Mouse (Mus musculus) heart, adult 8-10 months (tissue): ENCODE results near the gene Ephb2. TPM values are rescaled to one million over a fixed set of nuclear protein-coding genes. Genes with fewer than 3 reads are reported as not detected.

Source experiments
- DNase-seq: peaks from one replicate; pipeline ENCODE4 v3.0.0; 2022; ENCODE audit warnings: low spot score
- total RNA-seq, 4 experiments: library from RNA; stranded (reverse); gene quantifications; 2 replicates each; pipeline ENCODE4 v1.2.4; 2022

Ephb2 gene
- total RNA-seq, 4 experiments from 2014 or later = 0.44 to 0.86 (median 0.45) TPM

DNA sequence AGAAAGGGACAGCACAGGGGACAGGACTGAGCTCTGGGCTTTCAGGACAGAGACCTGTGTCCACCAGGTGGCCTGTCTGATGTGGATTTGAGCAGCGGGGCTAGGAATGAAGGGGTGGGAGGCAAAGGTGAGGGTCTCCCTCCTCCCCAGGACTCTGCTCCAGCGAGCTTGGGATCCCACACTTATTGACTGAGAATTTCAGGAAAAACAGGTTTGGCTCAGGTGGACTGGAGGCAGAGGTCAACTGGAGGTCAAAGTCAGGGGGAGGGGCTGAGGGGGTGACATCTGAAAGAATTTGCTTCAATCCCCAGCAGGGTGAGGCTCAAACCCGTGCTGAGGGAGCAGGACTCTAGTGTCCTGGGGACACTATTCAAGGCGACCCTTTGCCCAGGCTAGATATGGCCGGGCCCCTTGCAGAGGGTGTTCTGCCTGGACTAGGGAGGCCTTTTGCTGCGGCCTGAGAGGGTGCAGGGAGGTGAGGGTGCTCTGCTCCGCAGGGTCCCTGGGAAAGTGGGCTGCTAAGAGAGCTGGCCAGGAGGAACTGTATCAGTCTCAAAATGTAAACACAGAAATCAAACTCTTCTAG lies 103.2 kb downstream of the Ephb2 start:
- no peak for DNase-seq

DNA sequence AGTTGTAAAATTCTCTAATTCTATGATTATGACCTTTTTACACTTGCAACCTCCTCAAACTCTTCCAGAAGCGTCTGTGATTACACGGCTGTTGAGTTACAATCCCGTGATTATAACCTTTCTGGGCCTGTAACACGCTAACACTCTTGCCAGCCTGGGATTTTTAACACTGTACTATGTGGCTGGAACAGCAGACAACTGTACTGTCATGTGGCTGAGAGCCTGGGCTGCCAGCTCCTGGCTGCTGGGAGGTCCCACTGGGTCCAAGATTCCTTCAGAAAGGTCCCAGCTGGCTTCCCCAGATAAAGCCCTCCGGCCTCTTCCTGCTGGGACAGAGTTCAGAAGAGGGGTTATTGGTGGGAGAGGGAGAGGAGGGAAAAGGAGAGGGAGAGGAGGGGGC lies 104.0 kb downstream of the Ephb2 start:
- DNase-seq = peak; percentile 33

DNA sequence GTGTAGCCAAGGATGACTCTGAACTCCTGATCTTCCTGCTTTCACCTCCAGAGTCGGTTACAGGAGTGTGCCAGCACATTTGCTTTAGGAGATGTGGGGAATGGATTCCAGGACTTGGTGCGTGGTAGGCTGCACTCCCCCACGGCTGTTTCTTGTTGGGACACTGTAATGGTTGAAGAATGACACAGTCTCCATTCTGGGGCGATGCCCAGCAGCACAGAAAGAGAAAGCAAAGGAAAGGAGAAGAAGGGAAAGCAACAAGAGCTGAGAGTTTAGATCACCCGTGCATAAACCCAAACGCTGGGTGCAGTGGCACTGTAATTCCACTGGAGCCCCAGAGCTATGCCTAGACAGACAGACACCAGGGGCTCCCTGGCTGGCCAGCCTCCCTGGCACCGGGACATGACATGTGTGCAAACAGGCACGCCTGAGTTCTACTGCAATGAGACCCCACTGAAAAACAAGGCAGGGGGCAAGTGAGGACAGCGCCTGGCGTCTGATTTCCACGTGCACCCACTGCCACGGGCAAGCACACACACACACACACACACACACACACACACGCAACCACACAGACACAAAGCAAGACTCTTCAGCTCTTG lies 104.7 kb downstream of the Ephb2 start:
- DNase-seq = no peak

DNA sequence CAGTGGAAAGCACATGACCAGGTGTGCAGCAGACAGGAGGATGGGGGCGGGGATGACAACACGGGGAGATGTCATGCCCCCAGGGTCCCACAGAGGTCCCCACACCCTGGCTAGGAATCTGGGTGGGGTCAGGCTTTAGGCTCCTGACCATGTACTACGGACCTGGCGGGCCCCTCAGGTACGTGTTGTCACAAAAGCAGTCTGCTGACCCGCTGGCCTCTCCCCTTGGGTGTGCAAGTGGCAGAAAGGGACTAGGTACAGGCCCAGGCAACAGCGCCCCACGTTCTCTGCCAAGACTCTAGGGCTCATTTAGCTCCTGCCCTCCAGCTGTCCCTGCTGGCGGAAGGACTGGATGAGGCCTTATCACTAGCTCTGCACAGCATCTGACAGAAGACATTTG lies 105.3 kb downstream of the Ephb2 start:
- peak; percentile 15 for DNase-seq

DNA sequence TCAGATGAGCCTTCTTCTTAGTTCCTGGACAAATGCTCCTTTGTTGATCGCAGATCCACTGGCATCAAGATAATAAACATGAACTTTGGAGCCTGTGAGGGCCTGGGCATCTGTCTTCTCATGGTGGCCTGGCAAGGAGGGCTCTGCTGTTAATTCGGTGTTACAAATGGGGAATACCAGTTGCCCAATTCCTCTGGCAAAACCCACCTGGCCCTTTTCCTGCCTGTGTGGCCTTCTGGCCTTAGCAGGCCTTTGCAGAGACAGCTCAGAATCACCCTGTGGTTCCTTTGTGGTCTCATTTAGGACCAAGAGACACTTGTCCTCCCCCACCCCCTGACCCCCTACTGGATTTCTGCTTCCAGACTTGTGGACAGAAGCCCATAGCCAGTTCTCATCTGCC lies 106.2 kb downstream of the Ephb2 start:
- no peak for DNase-seq

DNA sequence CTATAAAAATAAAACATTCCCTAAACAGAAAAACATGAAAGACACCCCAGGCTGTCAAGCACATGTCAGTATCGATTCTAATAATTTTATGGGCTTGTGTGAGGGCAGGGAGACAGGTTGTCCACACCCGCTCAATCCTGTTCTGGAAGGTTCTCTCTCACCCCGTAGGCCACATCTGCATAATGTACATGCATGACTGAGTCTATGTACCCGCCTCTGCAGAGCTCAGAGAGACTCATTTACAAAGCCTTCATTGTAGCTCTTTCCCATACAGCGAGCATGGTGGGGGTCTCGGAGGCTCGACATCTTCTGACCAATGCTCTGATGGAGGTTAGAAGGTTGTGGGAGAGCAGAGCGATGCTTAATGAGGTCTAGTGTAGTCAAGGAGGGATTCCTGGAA lies 108.8 kb downstream of the Ephb2 start:
- DNase-seq = no peak

DNA sequence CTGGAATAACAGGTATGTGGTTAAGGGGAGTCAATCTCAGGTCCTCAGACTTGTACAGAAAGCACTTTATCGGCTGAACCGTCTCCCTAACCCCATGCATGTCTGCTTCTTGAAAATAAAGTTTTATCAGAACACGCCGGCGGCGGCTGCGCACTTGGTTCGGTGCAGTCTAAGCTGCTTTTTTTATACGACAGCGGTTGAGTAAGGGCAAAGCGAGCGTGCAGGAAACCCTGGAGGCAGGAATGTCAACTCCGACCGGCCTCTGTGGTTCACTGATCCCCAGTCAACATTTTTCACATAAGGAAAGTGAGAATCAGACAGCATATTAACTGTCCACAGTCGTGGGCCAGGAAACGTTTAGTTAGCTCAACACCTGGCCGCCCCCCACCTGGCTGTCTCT lies 111.1 kb downstream of the Ephb2 start:
- DNase-seq = no peak

DNA sequence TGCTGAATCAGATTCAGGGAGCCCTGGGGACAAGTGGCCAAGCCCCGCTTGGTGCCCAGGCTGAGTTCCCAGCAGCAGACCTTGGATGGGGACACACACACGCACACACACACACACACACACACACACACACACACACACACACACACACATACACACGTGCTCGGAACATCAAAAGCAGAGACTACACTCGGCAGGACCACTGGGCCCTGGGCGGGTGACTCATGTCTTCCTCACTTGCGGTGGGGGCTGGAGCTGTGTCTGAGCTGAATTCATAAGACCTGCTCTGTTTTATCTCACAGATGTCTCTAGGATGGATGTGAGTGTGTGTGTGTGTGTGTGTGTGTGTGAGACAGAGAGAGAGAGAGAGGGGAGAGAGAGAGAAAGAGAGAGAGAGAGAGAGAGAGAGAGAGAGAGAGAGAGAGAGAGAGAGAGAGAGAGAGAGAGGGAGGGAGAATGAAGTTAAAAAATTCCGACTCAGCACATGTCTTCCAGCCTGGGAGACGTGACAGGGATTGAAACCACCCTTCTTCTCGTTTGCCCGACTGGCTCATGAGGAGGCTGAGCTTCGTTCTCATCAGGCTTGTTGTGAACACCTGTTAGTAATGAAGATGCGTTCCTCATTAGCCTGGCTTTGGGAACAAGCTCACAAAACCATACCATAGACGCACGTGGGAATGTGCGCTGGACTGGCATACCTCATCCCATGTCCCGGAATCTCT lies 113.3 kb downstream of the Ephb2 start:
- DNase-seq = no peak

DNA sequence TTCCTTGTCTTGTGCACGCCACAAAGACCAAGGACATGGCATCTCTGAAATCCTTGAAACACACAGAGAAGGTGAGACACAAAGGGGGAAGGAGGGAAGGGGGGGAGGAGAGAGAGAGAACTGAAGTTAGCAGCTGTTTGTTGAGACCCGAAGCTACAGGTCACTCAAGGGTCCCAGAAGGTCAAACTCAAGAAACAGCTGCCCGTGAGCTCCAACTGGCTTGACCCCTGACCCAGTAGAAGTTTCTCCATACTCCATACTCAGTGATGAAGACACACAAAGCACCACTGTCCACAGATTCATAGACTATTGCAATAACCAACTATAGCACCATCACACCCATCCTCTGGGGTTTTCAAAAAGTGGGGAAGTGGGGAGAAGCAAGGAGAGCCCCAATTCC lies 113.9 kb downstream of the Ephb2 start:
- DNase-seq = no peak

DNA sequence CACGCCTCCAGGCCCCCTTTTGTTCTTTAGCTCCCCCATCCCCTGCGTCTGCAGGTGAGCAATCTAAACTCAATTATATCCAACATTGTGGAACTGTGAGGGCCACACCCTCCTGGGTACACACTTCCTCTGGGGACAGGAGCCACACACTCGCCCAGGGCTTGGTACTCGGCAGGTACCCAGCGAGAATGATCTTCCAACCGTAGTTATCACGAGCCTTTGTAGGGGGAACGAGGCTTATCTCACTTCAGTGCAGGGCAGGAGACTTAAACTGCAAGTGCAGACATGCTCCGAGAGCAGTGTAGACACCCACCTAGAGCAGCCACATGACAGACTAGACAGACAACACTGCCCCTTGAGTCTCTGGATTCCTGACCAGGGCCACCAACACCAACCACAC lies 115.8 kb downstream of the Ephb2 start:
- no peak for DNase-seq

DNA sequence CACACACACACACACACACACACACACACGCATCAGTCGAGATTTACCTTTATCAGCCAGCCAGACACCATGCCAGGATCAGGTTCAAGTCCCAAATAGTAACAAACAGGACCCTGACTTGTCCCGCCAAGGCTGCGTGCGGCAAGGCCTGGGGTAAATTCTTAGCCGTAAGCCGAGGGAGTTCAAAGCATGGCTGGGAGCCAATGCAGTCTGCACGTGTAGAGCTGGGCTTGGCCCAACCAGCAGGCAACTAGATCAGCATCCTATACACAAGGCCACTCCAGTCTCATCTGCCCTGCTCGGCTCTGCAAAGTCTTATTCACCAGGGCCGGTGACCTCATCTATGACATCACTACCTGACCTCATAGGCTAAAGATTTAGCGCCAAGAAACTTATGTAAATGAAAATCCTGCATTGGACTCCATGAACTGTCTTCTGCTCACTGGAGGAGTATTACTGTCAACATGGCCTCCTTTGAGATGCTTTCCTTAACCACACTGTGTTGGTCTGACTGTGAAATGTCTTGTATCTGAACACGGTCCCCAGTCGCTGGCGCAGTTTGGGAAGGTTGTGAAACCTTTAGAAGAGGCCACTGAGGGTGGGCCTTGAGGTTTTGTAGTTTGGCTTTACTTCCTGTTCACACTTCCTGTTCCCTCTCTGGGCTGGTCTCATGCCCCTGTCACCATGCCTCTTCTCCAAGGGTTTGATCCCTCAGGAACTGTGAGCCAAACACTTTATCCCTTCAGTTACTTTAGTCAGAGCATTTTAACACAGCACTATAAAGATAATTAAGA lies 117.4 kb downstream of the Ephb2 start:
- DNase-seq = no peak

DNA sequence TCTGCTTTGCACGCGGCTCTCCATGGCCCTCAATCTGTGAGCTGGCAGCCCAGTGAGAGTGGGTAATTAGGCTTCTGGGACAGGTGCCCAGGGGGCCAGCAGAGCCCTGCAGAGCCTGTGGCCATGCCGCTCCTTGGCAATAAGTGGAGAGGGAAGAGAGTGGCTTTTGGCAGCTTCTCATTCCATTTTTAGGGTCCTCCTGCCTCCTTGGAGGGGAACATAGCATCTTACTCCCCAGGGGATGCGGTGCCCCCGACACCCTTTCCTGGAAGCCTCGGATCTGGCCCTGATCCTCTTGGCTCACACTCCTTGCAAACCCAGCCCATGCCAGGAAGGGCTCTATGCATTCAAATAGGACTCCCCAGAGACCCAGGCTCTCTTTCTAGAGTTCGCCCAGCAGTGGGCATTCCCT lies 119.2 kb downstream of the Ephb2 start:
- no peak for DNase-seq

DNA sequence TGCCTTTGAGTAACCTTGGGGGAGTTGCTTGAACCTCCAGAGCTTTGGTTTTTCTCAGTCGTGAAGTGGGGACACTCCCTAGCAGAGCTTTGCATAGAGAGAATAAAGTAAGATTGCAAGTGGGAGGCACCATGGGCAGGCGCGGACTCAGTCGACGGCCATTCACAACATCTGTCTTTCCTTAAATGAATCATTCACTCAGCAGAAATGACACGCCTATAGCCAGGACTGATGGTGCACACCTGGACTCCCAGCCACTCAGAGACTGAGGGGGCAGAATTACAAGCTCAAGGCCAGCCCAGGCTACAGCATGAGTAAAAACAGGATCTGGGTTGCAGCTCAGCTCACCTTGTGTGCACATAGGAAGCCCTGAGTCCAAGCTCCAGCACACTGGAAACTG lies 121.3 kb downstream of the Ephb2 start:
- no peak for DNase-seq

DNA sequence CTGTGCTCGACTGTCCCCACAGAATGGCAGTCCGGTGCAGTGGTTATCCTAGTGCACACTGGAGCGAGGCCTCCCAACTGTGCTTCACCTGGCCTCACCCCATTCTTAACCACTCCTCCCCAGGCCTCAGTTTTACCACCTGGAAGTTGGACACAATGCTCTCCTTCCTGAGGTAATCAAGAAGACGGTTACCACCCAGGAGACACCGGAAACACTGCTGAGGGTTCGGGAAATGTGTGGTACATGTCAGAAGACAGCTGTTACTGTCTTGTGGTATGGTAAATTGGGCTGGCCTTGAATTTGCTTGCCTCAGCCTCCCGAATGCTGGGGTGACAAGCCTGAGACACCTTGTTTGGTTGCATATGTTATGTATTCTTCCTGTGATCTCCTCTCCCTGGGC lies 121.9 kb downstream of the Ephb2 start:
- DNase-seq = no peak

DNA sequence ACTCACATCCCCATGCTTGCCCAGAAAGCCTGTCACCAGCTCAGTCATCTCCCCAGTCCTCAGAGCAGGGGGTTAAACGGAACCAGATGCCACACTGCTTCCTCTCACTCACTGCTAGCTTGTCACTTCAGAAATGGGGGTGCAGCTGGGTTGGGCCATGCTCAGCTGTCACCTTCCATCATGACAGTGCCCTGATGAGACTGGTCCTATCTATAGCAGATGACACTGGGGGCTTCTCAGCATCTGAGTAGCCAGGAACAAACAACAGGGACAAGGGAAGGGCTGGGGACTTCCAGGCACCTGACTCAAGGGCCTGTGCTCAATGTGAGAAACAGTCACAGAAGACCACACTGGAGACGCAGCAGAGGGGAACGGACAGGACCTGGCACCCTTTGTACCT lies 122.4 kb downstream of the Ephb2 start:
- no peak for DNase-seq

DNA sequence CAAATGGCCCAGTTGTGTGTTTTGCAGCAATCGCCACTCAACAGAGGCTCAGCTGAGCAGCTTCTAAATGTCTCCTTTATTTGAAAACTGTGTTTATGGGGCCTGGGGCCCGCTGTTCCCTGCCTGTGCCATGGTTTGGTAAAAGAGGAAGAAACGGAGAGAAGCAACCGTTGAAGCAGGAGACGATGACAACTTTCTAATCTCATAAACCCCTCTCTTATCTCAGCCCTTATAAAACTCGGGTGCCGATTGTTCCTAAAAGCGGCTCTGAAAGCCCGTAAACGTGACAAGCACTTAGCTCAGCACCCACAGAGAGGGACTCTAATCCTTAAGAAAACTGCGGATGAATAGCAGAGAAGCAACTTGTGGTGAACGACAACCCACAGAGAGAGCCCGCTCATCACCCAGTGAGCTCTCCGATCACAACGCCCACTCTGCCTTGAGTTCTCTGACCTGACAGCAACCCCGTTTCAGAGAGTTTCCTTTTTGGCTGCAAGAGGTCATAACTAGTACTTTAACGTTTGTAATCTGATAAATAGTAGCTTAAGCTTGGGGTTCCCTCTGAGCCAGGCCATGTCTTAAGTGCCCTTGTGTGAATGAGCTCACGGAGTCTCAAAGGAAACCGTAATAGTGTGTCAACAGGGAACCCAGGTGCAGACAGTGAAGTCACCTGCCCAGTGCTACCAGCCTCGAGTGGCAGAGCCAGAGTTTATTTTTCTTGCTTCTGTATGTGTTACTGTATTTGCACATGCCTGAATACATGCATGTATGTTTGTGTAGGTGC lies 123.6 kb downstream of the Ephb2 start:
- DNase-seq = no peak

DNA sequence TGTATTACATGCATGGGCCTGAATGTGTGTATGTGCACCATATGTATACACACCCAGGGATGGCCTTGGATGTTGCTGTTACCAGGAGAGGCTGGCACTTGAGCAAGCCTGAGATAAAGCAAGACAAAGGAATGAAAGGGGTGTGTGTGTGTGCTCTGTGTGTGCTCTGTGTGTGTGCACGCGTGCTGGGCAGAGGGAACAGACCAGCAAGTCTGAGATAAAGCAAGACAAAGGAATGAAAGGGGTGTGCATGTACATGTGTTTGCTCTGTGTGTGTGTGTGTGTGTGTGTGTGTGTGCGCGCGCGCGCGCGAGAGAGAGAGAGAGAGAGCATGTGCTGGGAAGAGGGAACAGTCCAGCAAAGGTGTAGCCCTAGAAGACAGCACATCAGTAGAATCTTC lies 125.4 kb downstream of the Ephb2 start:
- no peak for DNase-seq

DNA sequence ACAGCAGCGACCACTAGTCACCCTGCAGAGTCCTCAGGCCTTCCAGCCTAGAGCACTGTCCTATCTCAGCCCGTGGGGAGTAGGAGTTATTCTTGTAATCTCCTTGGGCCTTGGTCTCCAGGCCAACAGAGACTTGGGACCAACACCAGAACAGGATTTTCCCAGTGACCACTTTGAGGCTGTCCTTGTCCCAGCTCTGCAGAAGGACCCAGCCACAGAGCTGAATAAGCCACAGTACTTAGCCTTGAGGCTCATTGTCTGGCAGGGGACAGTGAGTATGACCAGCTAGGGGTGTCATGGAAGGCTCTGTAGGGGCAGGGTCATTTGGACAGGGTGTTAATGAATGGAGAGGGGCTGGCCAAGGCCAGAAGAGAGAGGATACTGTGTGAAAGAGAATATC lies 126.8 kb downstream of the Ephb2 start:
- no peak for DNase-seq

DNA sequence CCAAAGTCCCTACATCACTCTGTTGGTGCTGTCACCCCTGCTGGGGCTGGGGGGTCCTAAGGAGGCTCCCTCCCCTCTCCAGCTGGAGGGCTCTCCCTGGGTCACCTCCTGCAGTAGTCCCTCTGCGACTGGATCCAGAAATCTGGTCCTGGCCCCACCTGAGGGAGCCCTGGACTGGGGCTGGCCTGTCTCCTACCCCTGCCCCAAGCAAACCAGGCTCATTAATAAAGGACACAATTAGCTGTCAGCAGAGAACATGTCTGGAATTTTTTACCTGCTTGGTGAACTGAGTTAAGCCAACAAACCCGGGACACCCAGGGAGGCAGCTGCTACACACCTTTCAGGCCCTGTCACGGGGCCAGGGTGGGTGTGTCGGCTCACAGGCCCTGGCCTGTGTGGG lies 129.1 kb downstream of the Ephb2 start:
- DNase-seq = no peak

DNA sequence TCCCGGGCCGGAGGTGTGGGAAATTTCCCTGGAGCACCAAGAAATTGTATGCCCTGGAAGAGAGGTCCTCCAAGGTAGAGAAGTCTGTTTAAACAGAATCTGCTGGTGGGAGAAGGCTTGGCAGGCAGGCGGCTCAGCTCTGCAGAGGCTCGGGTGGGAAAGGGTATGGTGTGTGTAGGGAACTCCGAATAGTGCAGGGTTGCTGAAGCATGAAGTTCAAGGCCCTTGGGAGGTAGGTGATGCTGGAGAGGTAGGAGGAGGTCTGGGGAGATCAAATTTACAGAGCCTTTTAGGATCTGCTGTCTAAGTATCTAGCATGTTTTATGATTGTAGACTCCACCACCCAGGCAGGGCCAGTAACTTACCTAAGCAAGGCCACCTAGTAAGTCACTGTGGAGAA lies 130.7 kb downstream of the Ephb2 start:
- DNase-seq = no peak

DNA sequence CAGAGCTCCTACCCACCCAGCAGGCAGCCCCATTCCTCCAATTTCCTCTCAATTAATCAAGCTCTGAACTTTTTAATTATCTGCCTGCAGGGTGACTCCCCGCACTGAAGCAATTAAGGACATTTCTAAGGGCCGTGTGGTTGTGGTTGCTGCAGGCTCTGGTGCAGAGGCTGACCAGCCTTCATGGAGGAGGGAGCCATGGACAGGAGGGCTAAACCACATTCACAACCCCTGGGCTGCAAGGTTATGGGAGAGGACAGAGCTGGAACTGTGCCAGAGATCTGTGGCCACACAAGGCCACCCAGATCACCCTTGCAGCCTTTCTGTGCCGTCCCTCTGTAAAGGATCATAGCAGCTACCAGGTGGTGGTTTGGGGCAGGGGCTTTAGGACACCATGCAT lies 131.2 kb downstream of the Ephb2 start:
- no peak for DNase-seq

DNA sequence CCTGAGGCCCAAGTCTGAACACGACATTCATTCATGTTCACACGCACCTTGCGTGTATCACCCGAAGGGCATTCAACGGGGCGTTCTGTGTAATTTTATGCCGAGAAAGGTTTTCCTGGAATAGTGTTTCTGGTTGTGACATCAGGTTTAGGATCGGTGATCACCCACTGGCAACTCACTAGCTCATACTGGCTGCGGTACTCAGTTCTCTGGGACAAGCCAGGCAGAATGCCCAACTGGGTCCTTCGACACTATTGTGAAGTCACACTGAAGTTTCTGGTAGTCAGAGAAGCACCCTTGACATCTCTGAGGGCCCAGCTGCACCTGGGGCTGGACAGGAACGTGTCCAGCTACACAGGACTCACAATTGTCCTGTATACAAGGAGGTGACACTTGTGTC lies 132.4 kb downstream of the Ephb2 start:
- no peak for DNase-seq
